Mouse (Mus musculus) forebrain, embryonic 12.5 days (tissue): Measurements from ENCODE around the gene Pcsk6. TPM values are rescaled to one million over a fixed set of nuclear protein-coding genes. Genes with fewer than 3 reads are reported as not detected.

Source experiments
- ATAC-seq: fragments of 200-750 bp; cut with Nextera tagmentation; 2 replicates; pipeline ENCODE4 v1.8.0; 2017; ENCODE audit warnings: moderate TSS enrichment; ENCODE audit not compliant: low FRiP score
- H3K27ac ChIP-seq: fragments of 300-500 bp; sonication (generic); 2 replicates; pipeline ENCODE4 v1.5.1; 2016; ENCODE audit warnings: mild to moderate bottlenecking
- H3K27me3 ChIP-seq: fragments of 300-500 bp; sonication (generic); 2 replicates; pipeline ENCODE4 v1.6.1; 2016; ENCODE audit warnings: mild to moderate bottlenecking
- H3K36me3 ChIP-seq: fragments of 300-500 bp; sonication (generic); replicated peaks from 2 replicates; pipeline ENCODE4 v1.6.1; 2016; ENCODE audit warnings: mild to moderate bottlenecking
- H3K4me1 ChIP-seq: fragments of 300-500 bp; sonication (generic); 2 replicates; pipeline ENCODE4 v1.6.1; 2016
- H3K4me2 ChIP-seq: fragments of 300-500 bp; sonication (generic); 2 replicates; pipeline ENCODE4 v1.6.1; 2016; ENCODE audit warnings: mild to moderate bottlenecking, moderate library complexity
- H3K4me3 ChIP-seq: fragments of 300-500 bp; sonication (generic); replicated peaks from 2 replicates; pipeline ENCODE4 v1.5.1; 2016; ENCODE audit warnings: mild to moderate bottlenecking
- H3K9ac ChIP-seq: fragments of 300-500 bp; sonication (generic); 2 replicates; pipeline ENCODE4 v1.6.1; 2016; ENCODE audit warnings: mild to moderate bottlenecking
- H3K9me3 ChIP-seq: fragments of 300-500 bp; sonication (generic); 2 replicates; pipeline ENCODE4 v1.6.1; 2016
- WGBS: fragments of 180-500 bp; shearing (Covaris S2); methylation state at CpG from one replicate; pipeline ENCODE4 v1.1.7; 2016; 5-methylcytosine and 5-hydroxymethylcytosine counted together
- polyA plus RNA-seq: library from polyadenylated mRNA; unstranded; fragments of >200 nt; fragmentation: Nextera tagmentation; extraction: Ambion mirVana; gene quantifications from 2 replicates; pipeline ENCODE4 v1.2.1, GENCODE M21; 2016

Pcsk6 gene
- polyA plus RNA-seq, 1 experiment from 2014 or later, result 2.5 TPM

DNA sequence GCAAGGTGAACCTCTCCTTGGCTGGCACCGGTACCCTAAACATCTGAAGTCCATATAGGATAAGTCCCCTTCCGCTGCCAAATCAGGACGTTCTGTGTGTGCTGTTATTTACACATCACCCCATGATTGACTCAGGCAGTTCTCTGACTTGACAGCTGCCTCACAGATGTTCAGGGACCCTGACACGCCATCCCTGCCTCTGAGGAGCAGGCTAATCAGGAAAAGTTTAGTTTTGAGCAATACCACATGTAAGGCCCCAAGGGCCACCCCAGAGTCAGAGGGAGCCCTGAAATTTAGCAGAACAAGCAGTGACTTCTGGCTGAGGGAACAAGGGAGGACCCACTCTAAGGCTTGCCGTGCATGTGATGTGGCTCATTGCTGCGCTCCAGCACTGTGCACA, 130.8 kb downstream of the Pcsk6 start:
- no peaks in the 10 kb centered on the region for H3K36me3 ChIP-seq
- H3K9me3 ChIP-seq, result no peaks in the 10 kb centered on the region
- no peak overlapping the region for H3K4me2 ChIP-seq
- no peaks in the 10 kb centered on the region for H3K27me3 ChIP-seq
- no peak overlapping the region for H3K27ac ChIP-seq
- H3K4me1 ChIP-seq, result no peaks in the 10 kb centered on the region
- H3K4me3 ChIP-seq, result no peak overlapping the region
- WGBS, result 84% methylated on average over 6 of the region's 6 CpGs
- no peak for ATAC-seq
- no peak overlapping the region for H3K9ac ChIP-seq

- H3K4me2 ChIP-seq, result no peak overlapping the region
- no peak overlapping the region for H3K9ac ChIP-seq
- H3K36me3 ChIP-seq, result no peaks in the 10 kb centered on the region
- H3K4me3 ChIP-seq, result no peak overlapping the region
- no peaks in the 10 kb centered on the region for H3K4me1 ChIP-seq
- 68% methylated on average over 3 of the region's 3 CpGs for WGBS
- H3K9me3 ChIP-seq, result no peaks in the 10 kb centered on the region
- ATAC-seq, result no peak
- H3K27me3 ChIP-seq, result no peaks in the 10 kb centered on the region
- no peak overlapping the region for H3K27ac ChIP-seq
Measured at GRCm38 (mm10) chr7:65993410-65993809, 131.9 kb downstream of the Pcsk6 start.

DNA sequence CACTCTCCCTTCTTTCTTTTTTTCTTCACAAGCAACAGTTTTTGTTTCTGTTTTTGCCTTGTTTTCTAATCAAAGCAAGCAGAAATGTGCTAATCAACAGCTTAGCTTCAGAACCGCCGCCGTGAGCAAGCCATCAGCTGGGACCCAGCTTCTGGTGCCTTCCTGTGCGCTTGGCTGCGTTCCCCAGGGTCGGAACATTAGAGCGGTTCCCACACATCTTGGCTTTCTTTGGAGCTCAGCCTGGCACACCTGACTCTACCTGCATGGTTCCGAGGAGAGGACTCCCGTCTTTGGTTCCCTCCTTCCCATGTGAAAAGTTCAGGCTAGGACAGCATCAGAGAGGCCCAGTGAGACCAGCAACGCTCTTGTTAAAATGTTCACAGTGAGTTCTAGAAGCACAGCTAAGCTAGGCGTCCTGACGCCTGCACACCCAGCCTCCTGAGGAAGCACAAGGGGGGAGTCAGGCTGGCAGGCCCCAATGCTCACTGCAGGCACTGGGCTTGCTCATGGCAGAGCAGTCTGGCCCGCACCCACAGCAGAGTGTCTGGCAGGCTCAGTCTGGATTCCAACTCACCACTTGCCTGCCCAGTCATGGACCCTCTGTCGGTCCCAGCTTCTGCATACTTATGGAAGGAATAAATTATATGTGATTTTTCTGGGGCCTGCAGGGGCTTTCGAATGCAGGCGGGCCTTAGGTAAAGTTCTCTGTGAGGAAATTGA, 139.7 kb downstream of the Pcsk6 start:
- Histone ChIP-seq H3K27me3 (no peaks in the 10 kb centered on the region), H3K4me1 (no peaks in the 10 kb centered on the region), H3K36me3 (no peaks in the 10 kb centered on the region), H3K9me3 (0 out of 2 replicates have a peak, but pooled peaks cover 5% of the 10 kb centered on the region), H3K9ac (no peak overlapping the region), H3K27ac (no peak overlapping the region), H3K4me2 (no peak overlapping the region), H3K4me3 (no peak overlapping the region)
- ATAC-seq, result no peak
- WGBS, result 92% methylated on average over 16 of the region's 16 CpGs

DNA sequence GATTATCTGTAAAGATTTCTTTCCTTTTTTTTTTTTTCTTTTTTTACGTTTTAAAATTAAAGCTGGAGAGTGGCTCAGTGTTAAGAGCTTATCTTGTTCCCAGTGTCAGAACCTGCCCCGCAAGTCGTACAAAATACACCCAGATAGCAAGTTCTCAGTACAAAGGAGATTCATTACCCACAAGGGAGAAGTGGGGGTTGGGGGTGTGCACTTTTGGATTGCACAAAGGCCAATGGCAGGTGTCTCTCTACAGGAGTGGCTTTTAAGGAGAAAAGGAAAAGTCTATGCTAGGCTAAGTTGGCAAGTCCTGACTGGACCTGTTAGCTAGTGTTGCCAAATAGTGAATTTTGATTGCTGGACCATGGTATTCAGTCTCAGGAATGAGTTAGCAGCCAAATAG, 140.3 kb downstream of the Pcsk6 start:
- H3K27me3 ChIP-seq, result no peaks in the 10 kb centered on the region
- 0 out of 2 replicates have a peak, but pooled peaks cover 5% of the 10 kb centered on the region for H3K9me3 ChIP-seq
- H3K4me1 ChIP-seq, result no peaks in the 10 kb centered on the region
- H3K9ac ChIP-seq, result no peak overlapping the region
- no peak for ATAC-seq
- no peaks in the 10 kb centered on the region for H3K36me3 ChIP-seq
- no peak overlapping the region for H3K4me2 ChIP-seq
- no peak overlapping the region for H3K4me3 ChIP-seq
- 68% methylated on average over 3 of the region's 3 CpGs for WGBS
- H3K27ac ChIP-seq, result no peak overlapping the region

DNA sequence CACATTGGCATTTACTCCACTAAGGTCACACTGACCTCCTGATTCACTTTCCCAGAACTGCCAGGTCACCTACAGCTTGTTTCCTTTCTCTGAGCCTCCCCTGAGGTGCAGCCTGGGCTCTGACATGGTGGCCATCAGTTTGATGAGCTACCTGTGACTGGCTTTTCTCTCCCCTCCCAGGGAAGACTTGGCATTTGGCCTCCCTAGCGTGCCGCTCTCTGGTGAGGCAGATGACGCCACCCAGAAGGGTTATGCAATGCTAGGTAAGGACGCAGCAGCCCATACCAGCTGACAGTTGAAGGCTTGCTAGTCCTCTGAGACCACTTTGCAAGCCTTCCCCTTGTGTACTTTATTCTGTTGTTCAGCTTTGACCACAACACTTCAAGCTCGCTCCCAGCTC, 141.9 kb downstream of the Pcsk6 start:
- Histone ChIP-seq H3K27ac (no peak overlapping the region), H3K9me3 (0 out of 2 replicates have a peak, but pooled peaks cover 5% of the 10 kb centered on the region), H3K9ac (no peak overlapping the region), H3K36me3 (no peaks in the 10 kb centered on the region), H3K4me2 (no peak overlapping the region), H3K27me3 (no peaks in the 10 kb centered on the region), H3K4me1 (no peaks in the 10 kb centered on the region), H3K4me3 (no peak overlapping the region)
- WGBS, result 96% methylated on average over 5 of the region's 5 CpGs
- no peak for ATAC-seq

GRCm38 (mm10) chr7:66003865-66004638, 142.5 kb downstream of the Pcsk6 start:
- Histone ChIP-seq H3K27me3 (no peaks in the 10 kb centered on the region), H3K4me2 (no peak overlapping the region), H3K36me3 (no peaks in the 10 kb centered on the region), H3K4me3 (no peak overlapping the region), H3K27ac (no peak overlapping the region), H3K9me3 (0 out of 2 replicates have a peak, but pooled peaks cover under 1% of the 10 kb centered on the region), H3K9ac (no peak overlapping the region), H3K4me1 (no peaks in the 10 kb centered on the region)
- no peak for ATAC-seq
- WGBS, result 68% methylated on average over 13 of the region's 13 CpGs

DNA sequence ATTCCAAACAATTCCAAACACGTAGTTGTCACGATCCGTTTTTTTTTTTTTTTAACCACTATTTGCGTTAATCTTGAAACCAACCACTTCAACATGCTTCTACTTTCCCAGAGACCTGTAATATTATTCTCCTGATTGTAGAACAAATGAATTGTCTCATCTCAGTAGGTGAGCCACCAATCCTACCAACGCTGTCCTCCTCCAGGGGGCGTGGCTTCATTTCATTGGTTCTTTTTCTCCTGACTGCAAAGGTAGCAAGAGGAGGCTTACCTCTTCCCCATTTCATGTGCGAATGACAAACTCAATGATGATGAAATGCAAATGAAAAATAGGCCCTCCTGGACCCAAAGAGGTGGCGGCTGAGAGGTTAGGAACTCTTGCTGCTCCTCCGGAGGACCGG, 143.5 kb downstream of the Pcsk6 start:
- H3K4me1 ChIP-seq, result no peaks in the 10 kb centered on the region
- H3K9ac ChIP-seq, result no peak overlapping the region
- H3K27me3 ChIP-seq, result no peaks in the 10 kb centered on the region
- 90% methylated on average over 10 of the region's 10 CpGs for WGBS
- H3K27ac ChIP-seq, result no peak overlapping the region
- no peaks in the 10 kb centered on the region for H3K36me3 ChIP-seq
- no peak for ATAC-seq
- H3K4me3 ChIP-seq, result no peak overlapping the region
- H3K9me3 ChIP-seq, result no peaks in the 10 kb centered on the region
- H3K4me2 ChIP-seq, result no peak overlapping the region

DNA sequence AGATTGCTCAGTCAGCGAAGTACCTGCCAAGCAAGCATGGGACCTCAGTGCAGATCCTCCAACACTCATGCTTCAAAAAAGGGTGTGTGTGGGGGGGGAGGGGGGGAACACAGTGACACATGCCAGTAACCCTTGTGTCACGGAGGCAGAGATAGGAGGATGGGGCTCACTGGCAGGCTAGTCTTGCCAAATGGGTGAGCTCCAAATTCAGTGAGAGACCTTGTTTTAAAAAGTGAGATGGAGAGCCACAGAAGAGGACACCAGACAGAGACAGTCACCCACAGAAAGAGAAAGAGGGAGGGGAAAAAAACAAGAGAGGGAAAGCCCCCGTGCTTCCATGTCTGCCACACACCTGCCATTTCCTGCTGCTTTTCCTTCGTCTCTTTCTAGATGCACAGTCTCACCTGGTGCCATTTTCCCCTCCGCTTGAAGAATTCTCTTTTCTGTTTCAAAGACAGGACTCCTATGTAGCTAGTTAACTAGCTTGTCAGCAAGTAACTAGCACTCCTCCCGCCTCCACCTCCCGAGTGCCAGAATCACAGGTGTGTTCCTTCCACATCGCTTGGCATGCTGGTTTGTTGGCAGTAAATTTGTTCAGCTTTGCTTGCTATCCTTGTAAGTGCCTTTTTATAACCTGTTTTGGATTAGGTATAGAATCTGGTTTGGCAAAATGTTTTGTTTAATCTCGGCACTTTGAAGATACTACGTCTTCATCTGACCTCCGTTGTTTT, 146.8 kb downstream of the Pcsk6 start:
- WGBS, result 89% methylated on average over 11 of the region's 11 CpGs

GRCm38 (mm10) chr7:66008892-66009273, 147.3 kb downstream of the Pcsk6 start:
- Histone ChIP-seq H3K4me2 (no peak overlapping the region), H3K9ac (no peak overlapping the region), H3K4me3 (no peak overlapping the region), H3K4me1 (0 out of 2 replicates have a peak, but pooled peaks cover 3% of the 10 kb centered on the region), H3K27me3 (no peaks in the 10 kb centered on the region), H3K36me3 (no peaks in the 10 kb centered on the region), H3K9me3 (no peaks in the 10 kb centered on the region), H3K27ac (no peak overlapping the region)
- ATAC-seq, result no peak
- WGBS, result 83% methylated on average over 16 of the region's 16 CpGs

More for the DNA sequence above, 146.8 kb downstream of the Pcsk6 start:
- Histone ChIP-seq H3K27ac (no peak overlapping the region), H3K4me1 (0 out of 2 replicates have a peak, but pooled peaks cover 3% of the 10 kb centered on the region), H3K36me3 (no peaks in the 10 kb centered on the region), H3K9me3 (no peaks in the 10 kb centered on the region), H3K4me3 (no peak overlapping the region), H3K4me2 (no peak overlapping the region), H3K9ac (no peak overlapping the region), H3K27me3 (no peaks in the 10 kb centered on the region)
- ATAC-seq, result no peak

- H3K27me3 ChIP-seq, result no peaks in the 10 kb centered on the region
- no peaks in the 10 kb centered on the region for H3K9me3 ChIP-seq
- WGBS, result 74% methylated on average over 6 of the region's 6 CpGs
- H3K36me3 ChIP-seq, result no peaks in the 10 kb centered on the region
- H3K4me3 ChIP-seq, result no peak overlapping the region
- H3K4me2 ChIP-seq, result no peak overlapping the region
- no peak for ATAC-seq
- no peak overlapping the region for H3K9ac ChIP-seq
- H3K27ac ChIP-seq, result no peak overlapping the region
- 0 out of 2 replicates have a peak, but pooled peaks cover 3% of the 10 kb centered on the region for H3K4me1 ChIP-seq
Measured at GRCm38 (mm10) chr7:66010518-66010917, 149.0 kb downstream of the Pcsk6 start.

- Histone ChIP-seq H3K4me2 (no peak overlapping the region), H3K36me3 (no peaks in the 10 kb centered on the region; the same call in 1 of the 2 replicates), H3K27me3 (no peaks in the 10 kb centered on the region), H3K4me1 (no peaks in the 10 kb centered on the region), H3K9me3 (0 out of 2 replicates have a peak, but pooled peaks cover 2% of the 10 kb centered on the region), H3K9ac (no peak overlapping the region), H3K27ac (no peak overlapping the region), H3K4me3 (no peak overlapping the region)
- WGBS, result 87% methylated on average over 2 of the region's 2 CpGs
- no peak for ATAC-seq
Measured at GRCm38 (mm10) chr7:66027747-66028146, 166.2 kb downstream of the Pcsk6 start.
